Mouse (Mus musculus) heart, embryonic 10.5 days (tissue): ENCODE results near the gene Chit1. TPM values are rescaled to one million over a fixed set of nuclear protein-coding genes. Genes with fewer than 3 reads are reported as not detected.

Experiments
- DNase-seq: peaks from one replicate; pipeline ENCODE4 v3.0.0-alpha.2; 2017; ENCODE audit warnings: low spot score
- H3K27ac ChIP-seq: fragments of 300-500 bp; sonication (generic); 2 replicates; pipeline ENCODE4 v1.5.1; 2016; ENCODE audit warnings: mild to moderate bottlenecking
- H3K27me3 ChIP-seq: fragments of 300-500 bp; sonication (generic); 2 replicates; pipeline ENCODE4 v1.6.1; 2016; ENCODE audit warnings: mild to moderate bottlenecking; ENCODE audit not compliant: poor library complexity, insufficient read depth, severe bottlenecking
- H3K36me3 ChIP-seq: fragments of 300-500 bp; sonication (generic); 2 replicates; pipeline ENCODE4 v1.6.1; 2016; ENCODE audit warnings: mild to moderate bottlenecking, moderate library complexity
- H3K4me1 ChIP-seq: fragments of 300-500 bp; sonication (generic); 2 replicates; pipeline ENCODE4 v1.6.1; 2016; ENCODE audit warnings: mild to moderate bottlenecking
- H3K4me3 ChIP-seq: fragments of 300-500 bp; sonication (generic); 2 replicates; pipeline ENCODE4 v1.5.1; 2016; ENCODE audit warnings: mild to moderate bottlenecking, moderate library complexity
- H3K9me3 ChIP-seq: fragments of 300-500 bp; sonication (generic); 2 replicates; pipeline ENCODE4 v1.6.1; 2016; ENCODE audit warnings: mild to moderate bottlenecking, moderate library complexity
- WGBS: fragments of 180-500 bp; shearing (Covaris S2); methylation state at CpG from one replicate; pipeline ENCODE4 v1.1.7; 2016; 5-methylcytosine and 5-hydroxymethylcytosine counted together
- polyA plus RNA-seq: library from polyadenylated mRNA; unstranded; fragments of >200 nt; fragmentation: Nextera tagmentation; extraction: Ambion mirVana; gene quantifications from 2 replicates; pipeline ENCODE4 v1.2.1, GENCODE M21; 2016

Gene Chit1
- polyA plus RNA-seq, 1 experiment from 2014 or later = 2.0 TPM

DNA sequence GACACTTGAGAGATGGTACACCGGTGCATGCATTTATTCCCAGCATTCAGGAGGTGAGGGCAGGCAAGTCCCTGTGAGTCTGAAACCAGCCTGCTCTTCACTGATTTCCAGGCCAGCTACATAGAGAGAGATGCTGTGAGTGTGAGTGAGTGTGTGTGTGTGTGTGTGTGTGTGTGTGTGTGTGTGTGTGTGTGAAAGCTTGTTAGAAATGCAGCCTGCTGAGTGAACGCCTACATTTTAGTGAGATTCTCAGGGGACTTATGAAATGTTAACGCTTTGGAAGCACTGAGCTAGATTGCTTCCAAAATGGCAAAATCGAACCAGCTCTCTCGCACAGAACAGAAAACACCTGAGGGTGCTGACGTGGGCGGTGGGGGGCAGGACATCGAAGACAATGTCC, 35.0 kb downstream of the Chit1 start:
- H3K27ac ChIP-seq = no peak overlapping the region
- H3K27me3 ChIP-seq = peaks cover 12% of the 10 kb centered on the region
- H3K9me3 ChIP-seq = no peaks in the 10 kb centered on the region
- 82% methylated on average over 8 of the region's 8 CpGs for WGBS
- no peak overlapping the region for H3K4me3 ChIP-seq
- no peak for DNase-seq
- peaks cover 10% of the 10 kb centered on the region for H3K4me1 ChIP-seq
- H3K36me3 ChIP-seq = no peaks in the 10 kb centered on the region

DNA sequence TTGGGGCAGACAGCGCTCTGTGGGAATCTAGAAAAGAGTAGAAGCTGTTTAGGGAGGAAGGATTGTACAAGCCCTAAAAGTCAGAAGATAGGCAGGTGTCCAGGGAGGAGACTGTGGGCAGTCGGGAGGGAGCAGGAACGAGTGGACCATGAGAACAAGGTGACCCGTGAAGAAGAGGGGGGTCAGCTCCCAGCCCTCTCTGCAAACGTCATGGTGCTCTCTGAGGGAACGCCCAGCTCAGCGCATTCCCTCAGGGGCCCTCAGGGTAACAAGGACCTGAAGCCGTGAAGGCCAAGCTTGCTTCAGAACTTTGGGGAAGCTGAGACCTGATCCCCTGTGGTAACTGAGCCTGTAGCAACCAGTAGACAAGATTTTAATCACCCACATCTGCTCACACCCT, 39.0 kb downstream of the Chit1 start:
- Histone ChIP-seq H3K9me3 (no peaks in the 10 kb centered on the region), H3K27ac (peak overlapping the region; percentile 19; the same call in 1 of the 2 replicates), H3K4me3 (no peak overlapping the region), H3K36me3 (no peaks in the 10 kb centered on the region), H3K27me3 (no peaks in the 10 kb centered on the region), H3K4me1 (peaks cover 27% of the 10 kb centered on the region)
- WGBS = 52% methylated on average over 8 of the region's 8 CpGs
- DNase-seq = no peak

DNA sequence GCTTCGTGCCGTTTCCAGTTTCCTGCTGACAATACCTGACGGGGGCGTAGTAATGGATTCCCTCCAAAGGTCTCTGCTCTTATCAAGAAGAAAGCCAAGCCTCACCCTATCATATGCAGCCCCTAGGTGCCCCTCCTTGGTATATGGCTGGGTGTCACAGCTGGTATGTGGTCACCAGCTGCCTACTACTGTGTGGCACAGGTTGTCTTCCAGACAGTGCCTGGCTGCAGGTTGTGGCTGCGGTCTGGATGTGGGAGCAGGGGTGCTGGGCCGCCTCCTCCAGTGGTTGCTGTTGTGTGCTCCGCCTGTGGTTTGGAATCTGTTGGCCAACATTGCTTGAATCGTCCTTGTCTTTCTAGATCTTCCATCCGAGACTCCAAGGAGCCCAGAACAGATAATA, 39.7 kb downstream of the Chit1 start:
- 87% methylated on average over 9 of the region's 9 CpGs for WGBS
- DNase-seq = no peak
- no peak overlapping the region for H3K4me3 ChIP-seq

DNA sequence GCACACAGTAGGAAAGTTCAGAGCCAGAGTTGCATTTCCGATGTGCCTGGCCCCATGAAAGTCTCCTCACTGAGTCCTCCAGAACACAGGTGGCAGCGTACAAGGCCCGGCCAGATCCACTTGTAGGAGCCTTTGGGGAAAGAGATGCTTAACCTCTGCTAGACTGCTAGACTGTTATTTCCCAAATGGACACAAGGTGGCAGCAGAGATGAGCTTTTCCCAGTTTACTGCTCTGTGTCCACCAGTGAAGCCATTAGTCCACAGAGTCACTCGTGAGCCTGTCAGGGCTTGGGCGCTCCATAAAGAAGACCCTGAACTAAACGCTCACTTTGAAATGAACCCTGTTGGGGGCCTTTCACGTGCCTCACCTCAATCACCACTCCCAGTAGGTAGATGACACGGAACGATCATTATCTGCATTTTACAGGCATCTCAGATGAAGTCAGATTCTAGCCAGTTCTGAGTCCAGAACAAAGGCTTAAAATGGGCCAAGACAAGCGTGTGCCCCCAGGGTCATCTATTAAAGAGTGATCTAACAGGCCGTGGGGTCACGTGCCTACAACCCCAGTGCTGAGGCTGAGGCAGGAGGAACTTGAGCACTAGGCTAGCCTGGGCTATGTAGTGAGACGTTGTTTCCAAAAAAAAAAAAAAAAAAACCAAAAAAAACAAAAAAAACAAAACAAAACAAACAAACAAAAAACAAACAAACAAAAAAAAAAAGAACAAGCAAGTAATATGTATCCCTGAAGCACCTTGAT, 40.8 kb downstream of the Chit1 start:
- peaks cover 27% of the 10 kb centered on the region for H3K4me1 ChIP-seq
- no peaks in the 10 kb centered on the region for H3K36me3 ChIP-seq
- H3K4me3 ChIP-seq = no peak overlapping the region
- peak; percentile 92 for DNase-seq
- H3K27me3 ChIP-seq = no peaks in the 10 kb centered on the region
- 0 out of 2 replicates have a peak overlapping the region, but pooled peaks have one; percentile 30 for H3K27ac ChIP-seq
- no peaks in the 10 kb centered on the region for H3K9me3 ChIP-seq
- 28% methylated on average over 13 of the region's 13 CpGs for WGBS

More for the DNA sequence above, 39.7 kb downstream of the Chit1 start:
- H3K9me3 ChIP-seq = no peaks in the 10 kb centered on the region
- H3K27me3 ChIP-seq = no peaks in the 10 kb centered on the region
- no peaks in the 10 kb centered on the region for H3K36me3 ChIP-seq
- peaks cover 27% of the 10 kb centered on the region for H3K4me1 ChIP-seq
- H3K27ac ChIP-seq = no peak overlapping the region

DNA sequence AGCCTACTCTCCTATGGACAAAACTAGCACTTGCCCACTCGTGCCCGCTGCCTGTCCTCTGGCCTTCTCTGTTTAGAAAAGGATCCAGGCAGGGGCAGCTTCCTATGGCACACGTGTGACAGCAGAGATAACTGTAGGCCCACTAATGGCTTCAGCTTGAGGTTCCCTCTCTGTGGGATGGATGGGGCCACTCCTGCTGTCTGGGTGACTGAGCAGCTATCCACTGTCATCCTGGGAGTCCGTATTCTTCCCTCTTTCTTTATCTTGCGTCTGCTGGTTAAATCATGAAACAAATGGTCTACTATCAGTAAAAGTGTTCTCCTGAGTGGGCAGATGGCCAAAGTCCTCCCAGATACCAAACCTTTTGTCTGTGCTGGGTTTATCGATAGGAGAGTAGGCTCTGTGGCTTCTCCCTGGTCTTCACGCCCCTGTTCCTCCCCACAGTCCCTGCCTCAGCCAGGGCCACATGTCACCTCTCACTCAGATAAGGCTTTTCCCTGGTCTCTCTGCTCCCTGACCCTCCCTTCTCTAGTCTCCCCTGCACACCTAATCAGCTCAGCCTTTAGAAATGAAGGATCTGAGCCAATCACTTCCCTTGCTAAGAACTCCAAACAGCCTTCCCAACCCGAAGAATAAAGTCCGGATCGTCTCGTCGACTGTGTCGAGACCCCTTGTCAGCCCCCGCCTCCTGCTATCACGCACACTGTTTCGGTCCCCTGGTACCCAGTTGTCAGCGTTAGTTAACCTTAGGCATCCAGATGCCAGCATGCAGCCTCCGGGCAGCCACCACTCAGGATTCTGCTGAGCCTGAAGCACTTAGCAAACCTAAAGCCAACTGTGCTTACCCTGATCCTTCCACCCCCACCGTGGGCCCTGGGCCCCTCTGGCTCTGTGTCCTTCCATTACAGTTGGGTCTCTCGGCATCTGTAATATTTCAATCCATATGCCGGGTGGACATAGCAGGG, 41.9 kb downstream of the Chit1 start:
- H3K27ac ChIP-seq = 0 out of 2 replicates have a peak overlapping the region, but pooled peaks have one; percentile 18
- H3K36me3 ChIP-seq = no peaks in the 10 kb centered on the region
- WGBS = 36% methylated on average over 21 of the region's 21 CpGs
- no peaks in the 10 kb centered on the region for H3K27me3 ChIP-seq
- H3K4me3 ChIP-seq = no peak overlapping the region
- H3K4me1 ChIP-seq = peaks cover 27% of the 10 kb centered on the region
- H3K9me3 ChIP-seq = no peaks in the 10 kb centered on the region
- no peak for DNase-seq

DNA sequence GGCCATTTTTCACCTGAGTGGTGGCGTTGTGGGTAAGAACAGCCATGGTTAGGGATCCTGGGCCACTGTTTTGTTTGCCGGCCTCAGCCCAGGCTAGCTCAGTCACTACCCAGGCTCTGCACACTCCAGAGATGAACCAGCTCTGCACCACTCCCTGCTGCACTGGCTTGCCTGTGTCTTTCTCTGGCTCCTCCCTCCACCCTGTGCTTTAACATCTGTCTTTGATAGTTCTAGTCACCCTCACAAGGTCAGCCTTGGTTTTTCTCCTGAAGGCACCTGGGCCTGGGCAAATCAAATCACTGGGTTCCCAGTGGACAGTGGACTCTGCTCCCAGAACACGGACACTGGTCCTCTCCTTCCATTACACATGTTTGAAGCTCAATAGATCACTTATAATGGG, 43.1 kb downstream of the Chit1 start:
- whole genome bisulfite sequencing = 84% methylated on average over 3 of the region's 3 CpGs
- Histone ChIP-seq H3K36me3 (no peaks in the 10 kb centered on the region), H3K27ac (no peak overlapping the region), H3K27me3 (no peaks in the 10 kb centered on the region), H3K4me3 (no peak overlapping the region), H3K4me1 (peaks cover 27% of the 10 kb centered on the region), H3K9me3 (no peaks in the 10 kb centered on the region)
- DNase-seq = no peak

DNA sequence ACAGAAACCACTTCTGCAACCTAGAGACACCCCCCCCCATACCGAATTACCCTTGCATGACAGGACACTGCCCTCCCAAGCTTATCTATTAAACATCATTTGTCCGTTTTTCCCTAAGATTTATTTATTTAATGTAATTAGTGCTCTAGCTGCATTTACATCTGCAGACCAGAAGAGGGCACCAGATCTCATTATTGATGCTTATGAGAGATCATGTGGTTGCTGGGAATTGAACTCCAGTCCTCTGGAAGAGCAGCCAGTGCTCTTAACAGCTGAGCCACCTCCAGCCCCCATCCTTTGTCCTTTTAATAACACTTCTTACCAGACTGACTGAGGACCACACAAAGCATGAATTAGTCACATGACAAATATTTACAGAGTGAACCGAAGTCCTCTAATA, 43.6 kb downstream of the Chit1 start:
- Histone ChIP-seq H3K4me3 (no peak overlapping the region), H3K27ac (no peak overlapping the region), H3K4me1 (peaks cover 26% of the 10 kb centered on the region), H3K36me3 (no peaks in the 10 kb centered on the region), H3K9me3 (no peaks in the 10 kb centered on the region), H3K27me3 (no peaks in the 10 kb centered on the region)
- no peak for DNase-seq
- WGBS = 58% methylated on average over 3 of the region's 3 CpGs

DNA sequence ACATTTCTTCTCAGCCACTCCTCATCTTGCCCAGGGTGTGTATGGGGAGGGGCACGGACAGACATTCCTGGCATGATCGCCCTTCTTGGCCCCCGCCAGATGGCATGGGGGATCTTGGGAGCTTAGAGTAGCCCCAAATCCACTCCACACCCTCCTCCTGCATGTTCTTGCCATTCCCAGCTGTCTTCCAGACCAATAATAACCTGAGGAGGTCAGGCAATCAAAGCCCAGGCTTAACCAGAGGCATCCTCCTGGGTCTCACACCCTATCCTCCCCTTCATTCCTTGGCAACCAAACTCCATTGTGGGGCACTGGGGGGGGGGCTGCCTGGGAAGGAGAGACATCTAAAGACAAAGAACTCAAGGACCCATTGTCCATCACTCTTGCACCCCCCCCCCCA, 49.4 kb downstream of the Chit1 start:
- Histone ChIP-seq H3K27me3 (peaks cover 5% of the 10 kb centered on the region), H3K4me3 (no peak overlapping the region), H3K36me3 (no peaks in the 10 kb centered on the region), H3K9me3 (no peaks in the 10 kb centered on the region), H3K4me1 (no peaks in the 10 kb centered on the region), H3K27ac (0 out of 2 replicates have a peak overlapping the region, but pooled peaks have one; percentile 4)
- no peak for DNase-seq
- 86% methylated on average over 3 of the region's 3 CpGs for WGBS

DNA sequence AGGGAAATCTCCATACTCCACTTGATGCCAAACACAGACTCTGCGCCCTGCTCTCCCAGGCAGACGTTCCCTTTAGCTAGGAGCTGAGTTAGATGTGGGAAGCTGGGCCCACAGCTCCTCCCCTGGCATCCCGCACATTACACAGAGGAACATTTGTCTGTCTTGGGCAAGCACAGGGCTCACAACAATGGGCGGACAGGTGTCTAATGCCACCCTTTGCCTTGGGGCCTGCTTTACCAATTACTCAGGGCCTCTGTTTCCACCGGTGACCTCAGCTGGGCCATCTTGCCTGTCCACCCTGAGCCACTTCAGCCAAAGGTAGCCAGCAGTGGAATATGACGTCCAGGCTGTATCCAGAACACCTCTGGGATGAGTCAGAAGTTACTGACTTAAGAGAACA, 50.4 kb downstream of the Chit1 start:
- H3K27ac ChIP-seq = no peak overlapping the region
- H3K9me3 ChIP-seq = no peaks in the 10 kb centered on the region
- 76% methylated on average over 6 of the region's 6 CpGs for WGBS
- no peak overlapping the region for H3K4me3 ChIP-seq
- DNase-seq = no peak
- no peaks in the 10 kb centered on the region for H3K36me3 ChIP-seq
- H3K27me3 ChIP-seq = peaks cover 5% of the 10 kb centered on the region
- no peaks in the 10 kb centered on the region for H3K4me1 ChIP-seq

DNA sequence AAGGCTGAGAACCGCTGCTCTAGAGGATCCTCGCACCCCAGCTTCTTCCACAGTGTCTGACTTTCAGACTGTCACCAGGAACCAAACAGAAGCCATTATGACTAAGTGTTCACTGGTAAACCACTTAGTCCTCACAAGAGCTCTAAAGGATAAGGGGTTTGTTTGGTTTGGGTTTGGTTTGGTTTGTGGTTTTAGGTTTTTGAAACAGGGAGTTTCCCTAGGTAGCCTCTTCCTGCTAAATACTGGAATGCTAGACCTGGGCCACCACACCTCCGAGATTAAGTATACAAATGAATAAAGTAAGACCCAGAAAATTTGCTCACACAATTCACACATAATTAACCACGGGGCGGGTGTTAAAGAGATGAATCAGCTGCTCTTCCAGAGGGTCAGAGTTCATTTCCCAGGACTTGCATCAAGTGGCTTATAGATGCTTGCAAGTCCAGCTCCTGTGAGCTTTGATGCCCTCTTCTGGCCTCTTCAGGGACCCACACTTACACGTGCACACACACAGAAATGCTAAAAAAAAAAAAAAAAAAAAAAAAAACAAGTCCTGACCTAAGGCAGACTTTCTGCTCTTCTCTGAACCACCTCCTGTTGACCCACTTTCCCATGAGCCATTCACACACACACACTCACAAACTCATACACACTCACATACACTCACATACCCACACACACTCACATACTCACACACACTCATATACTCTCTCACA, 51.6 kb downstream of the Chit1 start:
- DNase-seq = no peak
- Histone ChIP-seq H3K27me3 (peaks cover 5% of the 10 kb centered on the region), H3K27ac (no peak overlapping the region), H3K9me3 (no peaks in the 10 kb centered on the region), H3K4me3 (no peak overlapping the region), H3K4me1 (peaks cover 4% of the 10 kb centered on the region), H3K36me3 (no peaks in the 10 kb centered on the region)
- 80% methylated on average over 6 of the region's 6 CpGs for WGBS

DNA sequence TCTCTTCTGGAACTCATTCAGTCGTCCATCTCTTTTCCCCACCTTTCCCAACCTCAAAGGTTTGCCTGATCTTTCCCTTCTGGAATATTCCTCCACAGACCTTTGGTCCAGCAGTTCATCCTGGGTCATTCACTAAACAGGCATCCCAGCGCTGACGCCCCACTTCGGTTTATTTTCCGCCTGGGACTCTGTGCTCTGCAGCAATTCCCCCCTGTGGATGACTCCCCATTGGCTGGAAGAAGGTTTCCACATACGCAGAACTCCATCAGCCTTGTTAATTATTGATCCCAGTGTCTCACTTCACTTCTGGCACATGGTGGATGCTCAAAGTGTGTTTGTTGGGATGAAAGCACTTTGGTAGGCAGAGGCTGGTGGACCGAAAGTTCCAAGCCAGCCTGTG, 52.4 kb downstream of the Chit1 start:
- Histone ChIP-seq H3K4me1 (peaks cover 12% of the 10 kb centered on the region), H3K9me3 (no peaks in the 10 kb centered on the region), H3K27ac (no peak overlapping the region), H3K4me3 (no peak overlapping the region), H3K27me3 (peaks cover 5% of the 10 kb centered on the region), H3K36me3 (no peaks in the 10 kb centered on the region)
- no peak for DNase-seq
- WGBS = 87% methylated on average over 7 of the region's 7 CpGs

DNA sequence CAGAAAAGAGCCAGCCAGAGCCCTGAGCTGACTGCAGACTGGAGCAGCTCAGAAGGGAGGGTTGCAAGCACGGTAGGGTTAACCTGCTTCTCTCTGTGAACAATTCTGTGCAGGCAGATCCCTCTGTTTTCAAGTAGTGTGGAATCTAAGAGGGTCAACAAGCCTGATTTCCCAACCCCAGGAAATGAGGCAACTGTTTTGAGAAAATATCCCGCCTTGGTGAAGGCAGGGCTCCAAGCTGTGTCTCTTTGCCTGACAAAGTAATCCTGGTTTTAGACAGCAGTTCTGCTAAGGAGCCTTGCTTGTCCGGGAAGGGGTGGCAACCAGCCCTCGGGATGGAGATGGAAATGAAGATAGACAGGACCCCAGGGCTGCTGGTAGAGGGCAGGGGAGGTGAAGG, 53.4 kb downstream of the Chit1 start:
- DNase-seq = no peak
- no peaks in the 10 kb centered on the region for H3K36me3 ChIP-seq
- no peak overlapping the region for H3K27ac ChIP-seq
- no peaks in the 10 kb centered on the region for H3K9me3 ChIP-seq
- H3K4me3 ChIP-seq = no peak overlapping the region
- 71% methylated on average over 4 of the region's 4 CpGs for WGBS
- peaks cover 15% of the 10 kb centered on the region for H3K4me1 ChIP-seq
- peaks cover 5% of the 10 kb centered on the region for H3K27me3 ChIP-seq
